Comparison of ENCODE assay signal across 14 mouse cellular contexts in genomic region chr3:66972191-66972950, GRCm38 (mm10). TPM values are rescaled to one million over a fixed set of nuclear protein-coding genes. Genes with fewer than 3 reads are reported as not detected.
DNase-seq lines count a peak whose midpoint lies in the region; ATAC-seq and TF ChIP-seq lines count a peak whose summit lies in the region.
"Had no signal": no experiment of that assay in that cellular context is flagged by ENCODE, and none has a peak within 500 bp of the region (broad histone marks: within the 10 kb centered on the region; RNA-seq: fewer than 3 reads in every experiment).

No protein-coding gene starts in this region.

- H3K36me3 ChIP-seq in forebrain, postnatal 0 days (ENCODE audit: insufficient read depth): no peaks in the 10 kb centered on the region
- H3K36me3 ChIP-seq in forebrain, embryonic 10.5 days (replicated peaks): no peaks in the 10 kb centered on the region
- H3K36me3 ChIP-seq in kidney, adult 2 months (ENCODE audit: control insufficient read depth, insufficient read depth, low read length): no peaks in the 10 kb centered on the region
- H3K36me3 ChIP-seq in limb, embryonic 13.5 days: no peaks in the 10 kb centered on the region; the same call in 1 of the 2 replicates
- no peaks in the 10 kb centered on the region for H3K36me3 ChIP-seq in liver, embryonic 12.5 days
- H3K36me3 ChIP-seq: heart, embryonic 12.5 days had no signal

- ATAC-seq in forebrain, postnatal 0 days: no peak
- no peak for ATAC-seq in limb, embryonic 13.5 days (ENCODE audit: low FRiP score, low read depth)
- no peak for ATAC-seq in liver, embryonic 12.5 days

- no peaks in the 10 kb centered on the region for H3K9me3 ChIP-seq in forebrain, postnatal 0 days (ENCODE audit: low read length)
- no peaks in the 10 kb centered on the region for H3K9me3 ChIP-seq in forebrain, embryonic 10.5 days
- no peaks in the 10 kb centered on the region for H3K9me3 ChIP-seq in limb, embryonic 13.5 days
- no peaks in the 10 kb centered on the region for H3K9me3 ChIP-seq in liver, embryonic 12.5 days (replicated peaks)
- H3K9me3 ChIP-seq: heart, embryonic 12.5 days had no signal

- WGBS in forebrain, postnatal 0 days: 6% methylated on average over 16 of the region's 16 CpGs
- WGBS in forebrain, embryonic 10.5 days: 9% methylated on average over 16 of the region's 16 CpGs
- WGBS in kidney, adult 2 months: 12% methylated on average over 16 of the region's 16 CpGs
- 19% methylated on average over 16 of the region's 16 CpGs for WGBS in limb, embryonic 13.5 days
- 4% methylated on average over 16 of the region's 16 CpGs for WGBS in liver, embryonic 12.5 days (ENCODE audit: insufficient replicate concordance)

- no peak for TF ChIP-seq POLR2A in kidney, adult 2 months (IDR thresholded peaks at IDR 0.05; ENCODE audit: low read depth, low read length)

- H3K27ac ChIP-seq in forebrain, postnatal 0 days (ENCODE audit: low read depth, low read length): no peak overlapping the region
- H3K27ac ChIP-seq in forebrain, embryonic 10.5 days: no peak overlapping the region
- no peak overlapping the region for H3K27ac ChIP-seq in kidney, adult 2 months (ENCODE audit: insufficient read depth, low read depth, low read length)
- no peak overlapping the region for H3K27ac ChIP-seq in limb, embryonic 13.5 days
- no peak overlapping the region for H3K27ac ChIP-seq in liver, embryonic 12.5 days

- H3K4me3 ChIP-seq in forebrain, postnatal 0 days (ENCODE audit: low read depth, low read length): no peak overlapping the region
- H3K4me3 ChIP-seq in forebrain, embryonic 10.5 days: no peak overlapping the region
- H3K4me3 ChIP-seq in kidney, adult 2 months (ENCODE audit: insufficient read depth, low read depth, low read length): no peak overlapping the region
- peak overlapping the region; percentile 11 for H3K4me3 ChIP-seq in limb, embryonic 13.5 days
- no peak overlapping the region for H3K4me3 ChIP-seq in liver, embryonic 12.5 days

- no peak overlapping the region for H3K4me2 ChIP-seq in forebrain, postnatal 0 days (ENCODE audit: low read depth)
- H3K4me2 ChIP-seq in limb, embryonic 13.5 days (replicated peaks): peak overlapping the region; percentile 46
- H3K4me2 ChIP-seq in liver, embryonic 12.5 days: no peak overlapping the region

- no peaks in the 10 kb centered on the region for H3K4me1 ChIP-seq in forebrain, postnatal 0 days (ENCODE audit: insufficient read depth)
- peaks cover 29% of the 10 kb centered on the region for H3K4me1 ChIP-seq in forebrain, embryonic 10.5 days
- H3K4me1 ChIP-seq in kidney, adult 2 months (ENCODE audit: control insufficient read depth, insufficient read depth, low read length): no peaks in the 10 kb centered on the region
- H3K4me1 ChIP-seq in limb, embryonic 13.5 days: peaks cover 27% of the 10 kb centered on the region
- 0 out of 2 replicates have a peak, but pooled peaks cover 12% of the 10 kb centered on the region for H3K4me1 ChIP-seq in liver, embryonic 12.5 days

- peak; percentile 70 for DNase-seq in forebrain, postnatal 0 days
- DNase-seq in forebrain, embryonic 10.5 days (ENCODE audit: extremely low spot score, low spot score): no peak
- peak; percentile 14 for DNase-seq in kidney, adult 2 months
- DNase-seq in kidney, postnatal 4 days: no peak
- peak; percentile 43 for DNase-seq in retina, embryonic 14.5 days (ENCODE audit: low spot score)
- DNase-seq in right cerebral cortex, postnatal 14 days: no peak
- DNase-seq: adrenal gland, postnatal 14 days; thymus, adult 18-20 months had no signal

- no peak overlapping the region for H3K9ac ChIP-seq in forebrain, postnatal 0 days
- 0 out of 2 replicates have a peak overlapping the region, but pooled peaks have one; percentile 53 for H3K9ac ChIP-seq in limb, embryonic 13.5 days
- H3K9ac ChIP-seq in liver, embryonic 12.5 days: no peak overlapping the region

- TF ChIP-seq CTCF in forebrain, postnatal 0 days (IDR thresholded peaks at IDR 0.05; ENCODE audit: low read depth): no peak
- no peak for TF ChIP-seq CTCF in kidney, adult 2 months (conservative IDR thresholded peaks at IDR 0.05; ENCODE audit: insufficient read depth, insufficient read length, low read depth, low read length)

- peaks cover 76% of the 10 kb centered on the region for H3K27me3 ChIP-seq in forebrain, postnatal 0 days (ENCODE audit: insufficient read depth, low read length)
- peaks cover 100% of the 10 kb centered on the region for H3K27me3 ChIP-seq in forebrain, embryonic 10.5 days (ENCODE audit: poor library complexity, severe bottlenecking)
- H3K27me3 ChIP-seq in kidney, adult 2 months (replicated peaks; ENCODE audit: control insufficient read depth, insufficient read depth, low read length): peaks cover 15% of the 10 kb centered on the region
- peaks cover 76% of the 10 kb centered on the region for H3K27me3 ChIP-seq in limb, embryonic 13.5 days
- peaks cover 73% of the 10 kb centered on the region for H3K27me3 ChIP-seq in liver, embryonic 12.5 days (replicated peaks)

RNA-seq across cellular contexts. Expression of gene Rsrc1, which starts 8.8 kb away (rescaled TPM):
- total RNA-seq in forebrain, postnatal 0 days (2014; rRNA removed): 30.5 and 33.6 TPM in 2 replicates
- polyA plus RNA-seq in forebrain, postnatal 0 days (2015; fragmentation: Nextera tagmentation; extraction: Ambion mirVana): 25.9 and 27.6 TPM in 2 replicates
- 41.3 and 41.6 TPM in 2 replicates for polyA plus RNA-seq in forebrain, embryonic 10.5 days (2016; fragmentation: Nextera tagmentation; extraction: Ambion mirVana)
- 3.7 and 4.4 TPM in 2 replicates for polyA plus RNA-seq in kidney, adult 2 months (2012; rRNA removed)
- polyA plus RNA-seq in limb, embryonic 13.5 days (2015; fragmentation: Nextera tagmentation; extraction: Ambion mirVana): 44.8 and 46.7 TPM in 2 replicates
- 15.1 and 16.3 TPM in 2 replicates for polyA plus RNA-seq in liver, embryonic 12.5 days (2016; fragmentation: Nextera tagmentation; extraction: Ambion mirVana)

RNA-seq across cellular contexts. Expression of gene Shox2, which starts 9.2 kb away (rescaled TPM):
- total RNA-seq in forebrain, postnatal 0 days (2014; rRNA removed): 2.4 and 3.9 TPM in 2 replicates
- polyA plus RNA-seq in forebrain, postnatal 0 days (2015; fragmentation: Nextera tagmentation; extraction: Ambion mirVana): 2.7 and 5.4 TPM in 2 replicates
- 3.4 and 6.6 TPM in 2 replicates for polyA plus RNA-seq in forebrain, embryonic 10.5 days (2016; fragmentation: Nextera tagmentation; extraction: Ambion mirVana)
- polyA plus RNA-seq in kidney, adult 2 months (2012; rRNA removed): 0.20 TPM in 1 of 2 replicates, not detected in the other
- polyA plus RNA-seq in limb, embryonic 13.5 days (2015; fragmentation: Nextera tagmentation; extraction: Ambion mirVana): 61.6 and 65.2 TPM in 2 replicates
- polyA plus RNA-seq in liver, embryonic 12.5 days (2016; fragmentation: Nextera tagmentation; extraction: Ambion mirVana): 0.17 and 0.24 TPM in 2 replicates
- total RNA-seq: common myeloid progenitor, adult 5-6 weeks; megakaryocyte progenitor cell, adult 5-6 weeks had no signal
- polyA plus RNA-seq: spleen, adult 2 months had no signal

Comparison
In these comparisons a context has a peak if more than half of its experiments do, and no peak if none do; other contexts are left out.
1. DNase-seq: peak in forebrain, postnatal 0 days (single experiment), kidney, adult 2 months (single experiment) and retina, embryonic 14.5 days (single experiment); none in forebrain, embryonic 10.5 days (single experiment), kidney, postnatal 4 days (0 of 2) and right cerebral cortex, postnatal 14 days (single experiment).